Mouse (Mus musculus): ENCODE measurements at regions not wholly inside any gene's neighbourhood (a gene's known extent, or its start where the extent isn't known, plus 50 kb on each side); places are given as distances from the start of the nearest gene placed in this dataset.
A peak's percentile ranks its signal among the peaks of the same experiment; 100 is the strongest.

DNA sequence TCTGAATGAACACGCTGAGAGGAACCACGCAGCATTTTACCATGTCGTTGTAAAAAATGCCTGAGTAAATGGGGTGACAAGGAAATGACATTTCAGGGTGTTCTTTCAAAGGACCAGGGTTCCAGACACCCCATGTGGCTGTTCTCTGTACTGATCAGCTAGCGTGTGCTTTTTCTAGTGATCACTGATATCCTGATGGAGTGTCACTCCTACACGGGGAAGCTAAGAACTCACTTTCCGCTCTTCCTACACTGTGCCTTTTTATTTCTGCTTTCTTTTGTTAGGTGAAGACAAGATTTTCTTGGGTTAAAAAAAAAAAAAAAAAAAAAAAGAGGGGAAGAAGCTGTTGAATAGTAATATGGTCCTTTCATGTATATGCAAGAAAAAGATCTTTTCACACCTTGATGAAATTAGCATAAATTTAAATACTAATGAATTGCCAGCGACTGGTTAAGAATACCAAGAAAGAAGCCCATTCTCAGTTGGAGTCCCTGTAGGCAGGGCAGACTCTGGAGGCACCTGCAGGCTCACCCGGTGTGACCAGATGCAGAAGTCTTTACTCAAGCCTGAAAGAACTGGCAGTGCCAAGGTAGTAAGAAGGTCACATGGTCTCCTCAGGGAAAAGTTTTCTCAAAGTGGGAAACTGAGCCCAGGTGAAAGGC is 270.2 kb upstream of the Irx2 start:
- DNase-seq: no peak
- TF ChIP-seq POLR2A (IDR thresholded peaks at IDR 0.05; ENCODE audit: borderline replicate concordance, extremely low read depth, low read depth, low read length) (no peak), CTCF (IDR thresholded peaks at IDR 0.05; ENCODE audit: insufficient read depth, low read length) (no peak)
- H3K4me1 ChIP-seq (ENCODE audit: control insufficient read depth, insufficient read depth, low read length): no peaks in the 10 kb centered on the region
- no peak overlapping the region for H3K4me3 ChIP-seq (replicated peaks; ENCODE audit: extremely low read depth, low read depth, low read length)
- WGBS: 55% methylated on average over 8 of the region's 8 CpGs

DNA sequence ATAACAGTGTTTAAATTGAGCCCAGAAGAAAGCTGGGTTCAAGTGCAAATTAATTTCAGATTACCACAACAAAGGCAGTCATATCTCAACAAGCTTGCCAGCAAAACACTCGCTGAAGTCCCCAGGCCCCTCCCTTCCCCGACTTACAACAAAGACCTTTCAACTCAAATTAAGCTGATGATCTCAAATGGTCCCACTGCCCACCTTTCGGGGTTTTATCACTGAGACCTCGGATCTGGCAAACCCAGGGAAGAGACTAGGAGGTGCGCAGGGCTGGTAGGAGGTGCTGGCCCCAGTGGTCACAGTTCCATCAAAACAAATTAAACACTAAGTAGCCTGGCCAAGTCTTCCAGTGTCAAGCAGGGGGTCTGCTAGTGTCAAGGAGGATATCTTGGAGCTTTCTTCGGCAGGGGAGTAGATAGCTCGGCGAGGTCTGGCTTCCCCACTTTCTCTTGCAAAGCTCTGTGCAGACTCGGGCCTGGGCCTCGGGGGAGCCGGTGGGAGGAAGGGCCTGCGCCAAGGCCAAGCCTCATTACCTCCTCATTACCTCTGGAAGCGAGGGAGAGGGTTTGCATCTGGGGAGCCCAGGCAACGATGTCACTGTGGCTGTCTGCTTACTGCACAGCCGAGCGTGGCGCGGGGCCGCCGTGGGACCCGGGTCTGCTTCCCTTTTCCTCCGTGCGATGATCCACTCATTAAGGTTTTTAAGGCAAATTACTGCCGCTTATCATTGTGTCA is 262.9 kb upstream of the Irx2 start:
- no peak overlapping the region for H3K4me3 ChIP-seq (replicated peaks; ENCODE audit: extremely low read depth, low read depth, low read length)
- 30% methylated on average over 24 of the region's 24 CpGs for WGBS
- H3K4me1 ChIP-seq (ENCODE audit: control insufficient read depth, insufficient read depth, low read length): no peaks in the 10 kb centered on the region
- no peak for TF ChIP-seq CTCF (IDR thresholded peaks at IDR 0.05; ENCODE audit: insufficient read depth, low read length)
- TF ChIP-seq POLR2A (IDR thresholded peaks at IDR 0.05; ENCODE audit: borderline replicate concordance, extremely low read depth, low read depth, low read length): no peak
- DNase-seq: no peak

DNA sequence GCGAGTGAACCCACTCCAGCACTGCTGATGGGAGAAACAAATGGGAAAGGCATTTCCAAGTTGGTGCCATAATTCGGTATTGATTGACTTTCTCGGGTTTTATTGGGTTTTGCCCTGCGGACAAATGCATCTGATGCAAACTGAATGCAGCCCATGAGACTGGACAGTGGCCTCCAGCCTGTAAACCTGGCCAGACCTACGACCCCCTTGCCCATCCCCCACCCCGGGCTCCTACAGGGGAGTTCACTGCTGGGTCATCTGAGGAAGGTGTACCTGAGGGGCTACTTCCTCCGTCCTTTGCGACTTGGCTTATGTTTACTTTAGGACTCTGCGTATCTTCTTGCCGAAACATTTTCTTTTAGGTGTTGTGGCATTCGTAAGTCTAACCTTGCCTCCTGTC is 262.3 kb upstream of the Irx2 start:
- DNase-seq: no peak
- WGBS: 31% methylated on average over 11 of the region's 11 CpGs
- no peak overlapping the region for H3K4me3 ChIP-seq (replicated peaks; ENCODE audit: extremely low read depth, low read depth, low read length)
- no peaks in the 10 kb centered on the region for H3K4me1 ChIP-seq (ENCODE audit: control insufficient read depth, insufficient read depth, low read length)
- TF ChIP-seq POLR2A (IDR thresholded peaks at IDR 0.05; ENCODE audit: borderline replicate concordance, extremely low read depth, low read depth, low read length) (no peak), CTCF (IDR thresholded peaks at IDR 0.05; ENCODE audit: insufficient read depth, low read length) (no peak)

DNA sequence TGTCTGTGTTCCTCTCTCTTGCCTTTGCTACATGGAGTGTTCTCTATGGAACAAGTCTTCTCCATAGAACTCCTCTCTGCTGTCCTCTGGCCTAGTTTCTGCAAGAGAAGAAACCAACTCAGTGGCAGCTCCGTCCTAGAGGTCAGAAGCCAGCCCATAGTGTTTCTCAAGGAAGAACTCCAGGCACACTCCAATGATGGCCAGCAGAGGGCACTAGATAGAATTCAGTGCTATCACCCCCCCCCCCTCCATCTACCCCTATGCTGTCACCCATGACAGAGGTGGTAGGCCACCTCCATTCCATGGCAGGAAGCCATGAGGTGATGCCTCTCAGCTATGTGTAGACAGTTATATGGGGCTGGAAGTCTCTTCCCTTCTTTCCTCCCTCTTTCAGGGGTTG is 258.5 kb upstream of the Irx2 start:
- TF ChIP-seq CTCF (IDR thresholded peaks at IDR 0.05; ENCODE audit: insufficient read depth, low read length) (no peak), POLR2A (IDR thresholded peaks at IDR 0.05; ENCODE audit: borderline replicate concordance, extremely low read depth, low read depth, low read length) (no peak)
- DNase-seq: no peak
- 90% methylated on average over 1 of the region's 1 CpGs for WGBS

GRCm38 (mm10) chr13:72370997-72371396 is 257.6 kb upstream of the Irx2 start:
- 6% methylated on average over 5 of the region's 5 CpGs for WGBS
- Histone ChIP-seq H3K4me1 (ENCODE audit: control insufficient read depth, insufficient read depth, low read length) (no peaks in the 10 kb centered on the region), H3K4me3 (replicated peaks; ENCODE audit: extremely low read depth, low read depth, low read length) (no peak overlapping the region)
- DNase-seq: peak; percentile 42
- TF ChIP-seq CTCF (IDR thresholded peaks at IDR 0.05; ENCODE audit: insufficient read depth, low read length) (no peak), POLR2A (IDR thresholded peaks at IDR 0.05; ENCODE audit: borderline replicate concordance, extremely low read depth, low read depth, low read length) (no peak)

More for the DNA sequence above, 258.5 kb upstream of the Irx2 start:
- no peak overlapping the region for H3K4me3 ChIP-seq (replicated peaks; ENCODE audit: extremely low read depth, low read depth, low read length)
- H3K4me1 ChIP-seq (ENCODE audit: control insufficient read depth, insufficient read depth, low read length): no peaks in the 10 kb centered on the region

DNA sequence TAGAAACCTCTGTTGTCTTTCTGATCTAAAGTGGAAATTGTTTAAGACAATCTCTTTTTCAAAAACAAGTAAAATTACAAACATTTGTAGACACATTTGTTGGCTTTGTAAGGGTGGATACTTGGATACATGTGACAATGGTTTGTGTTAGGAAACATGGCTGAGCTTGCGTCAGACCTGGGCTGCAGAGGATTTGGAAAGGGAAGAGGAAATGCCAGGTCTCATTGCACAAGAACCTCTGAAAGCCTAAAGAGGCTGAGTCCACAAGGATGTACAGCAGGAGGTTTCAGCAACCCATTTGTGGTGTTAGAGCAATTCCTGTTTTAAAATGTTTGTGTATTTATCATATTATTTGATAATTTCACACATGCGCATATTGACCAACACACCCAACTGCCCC is 235.3 kb upstream of the Irx2 start:
- no peak for TF ChIP-seq CTCF (IDR thresholded peaks at IDR 0.05; ENCODE audit: insufficient read depth, low read length)
- TF ChIP-seq POLR2A (IDR thresholded peaks at IDR 0.05; ENCODE audit: borderline replicate concordance, extremely low read depth, low read depth, low read length): no peak
- WGBS: 75% methylated on average over 2 of the region's 2 CpGs
- DNase-seq: no peak
- Histone ChIP-seq H3K4me3 (replicated peaks; ENCODE audit: extremely low read depth, low read depth, low read length) (no peak overlapping the region), H3K4me1 (ENCODE audit: control insufficient read depth, insufficient read depth, low read length) (no peaks in the 10 kb centered on the region)

GRCm38 (mm10) chr13:72400677-72401076 is 227.9 kb upstream of the Irx2 start:
- TF ChIP-seq CTCF (IDR thresholded peaks at IDR 0.05; ENCODE audit: insufficient read depth, low read length): no peak
- TF ChIP-seq POLR2A (IDR thresholded peaks at IDR 0.05; ENCODE audit: borderline replicate concordance, extremely low read depth, low read depth, low read length): no peak
- Histone ChIP-seq H3K4me3 (replicated peaks; ENCODE audit: extremely low read depth, low read depth, low read length) (no peak overlapping the region), H3K4me1 (ENCODE audit: control insufficient read depth, insufficient read depth, low read length) (no peaks in the 10 kb centered on the region)
- no peak for DNase-seq
- WGBS: 7% methylated on average over 10 of the region's 10 CpGs

- DNase-seq: no peak
These were observed 219.2 kb upstream of the Irx2 start for GRCm38 (mm10) chr13:72409238-72409965.

DNA sequence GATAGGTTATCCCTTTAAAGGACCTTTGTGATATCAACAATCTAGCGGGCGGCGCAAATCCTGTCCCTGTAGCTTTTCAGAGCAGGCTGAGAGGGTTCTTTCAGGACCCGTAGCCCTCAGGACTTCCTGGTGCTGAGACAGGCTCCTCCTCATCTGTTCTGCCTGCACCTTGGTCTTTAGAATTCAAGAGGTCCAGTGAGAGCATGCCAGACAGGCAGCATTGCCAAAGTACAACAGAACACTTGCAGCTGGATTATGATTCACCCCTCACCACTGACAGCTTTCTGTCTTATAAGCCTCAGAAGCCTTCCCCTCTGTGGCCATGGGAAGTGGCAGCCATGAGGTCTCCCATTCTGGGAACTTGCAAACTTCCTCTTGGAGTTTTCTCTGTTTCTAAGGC is 216.0 kb upstream of the Irx2 start:
- Histone ChIP-seq H3K4me1 (ENCODE audit: control insufficient read depth, insufficient read depth, low read length) (no peaks in the 10 kb centered on the region), H3K4me3 (replicated peaks; ENCODE audit: extremely low read depth, low read depth, low read length) (no peak overlapping the region)
- TF ChIP-seq CTCF (IDR thresholded peaks at IDR 0.05; ENCODE audit: insufficient read depth, low read length): no peak
- WGBS: 84% methylated on average over 4 of the region's 4 CpGs
- DNase-seq: no peak

More at GRCm38 (mm10) chr13:72409238-72409965, 219.2 kb upstream of the Irx2 start:
- 82% methylated on average over 11 of the region's 11 CpGs for WGBS
- TF ChIP-seq POLR2A (IDR thresholded peaks at IDR 0.05; ENCODE audit: borderline replicate concordance, extremely low read depth, low read depth, low read length) (no peak), CTCF (IDR thresholded peaks at IDR 0.05; ENCODE audit: insufficient read depth, low read length) (no peak)
- Histone ChIP-seq H3K4me3 (replicated peaks; ENCODE audit: extremely low read depth, low read depth, low read length) (no peak overlapping the region), H3K4me1 (ENCODE audit: control insufficient read depth, insufficient read depth, low read length) (no peaks in the 10 kb centered on the region)
